Mouse (Mus musculus) neural tube, embryonic 13.5 days (tissue): ENCODE measurements around the gene Arhgef19. TPM values are rescaled to one million over a fixed set of nuclear protein-coding genes. Genes with fewer than 3 reads are reported as not detected.

Experiments
- ATAC-seq: fragments of 200-750 bp; cut with Nextera tagmentation; 2 replicates; pipeline ENCODE4 v1.8.0; 2017; ENCODE audit warnings: low read depth, mild to moderate bottlenecking, moderate TSS enrichment, moderate library complexity
- H3K27ac ChIP-seq: fragments of 300-500 bp; sonication (generic); replicated peaks from 2 replicates; pipeline ENCODE4 v1.5.1; 2015; ENCODE audit warnings: moderate library complexity, mild to moderate bottlenecking, inconsistent platforms
- H3K27me3 ChIP-seq: fragments of 300-500 bp; sonication (generic); 2 replicates; pipeline ENCODE4 v1.6.1; 2015; ENCODE audit warnings: mild to moderate bottlenecking, inconsistent platforms
- H3K36me3 ChIP-seq: fragments of 300-500 bp; sonication (generic); 2 replicates; pipeline ENCODE4 v1.6.1; 2015; ENCODE audit warnings: mild to moderate bottlenecking, inconsistent platforms
- H3K4me1 ChIP-seq: fragments of 300-500 bp; sonication (generic); replicated peaks from 2 replicates; pipeline ENCODE4 v1.6.1; 2015; ENCODE audit warnings: inconsistent platforms
- H3K4me2 ChIP-seq: fragments of 300-500 bp; sonication (generic); 2 replicates; pipeline ENCODE4 v1.6.1; 2015; ENCODE audit warnings: inconsistent platforms, mild to moderate bottlenecking, moderate library complexity
- H3K4me3 ChIP-seq: fragments of 300-500 bp; sonication (generic); 2 replicates; pipeline ENCODE4 v1.5.1; 2015; ENCODE audit warnings: mild to moderate bottlenecking, inconsistent platforms
- H3K9ac ChIP-seq: fragments of 300-500 bp; sonication (generic); 2 replicates; pipeline ENCODE4 v1.6.1; 2015; ENCODE audit warnings: moderate library complexity, mild to moderate bottlenecking, inconsistent platforms
- H3K9me3 ChIP-seq: fragments of 300-500 bp; sonication (generic); 2 replicates; pipeline ENCODE4 v1.6.1; 2016; ENCODE audit warnings: inconsistent platforms
- WGBS: fragments of 180-500 bp; shearing (Covaris S2); methylation state at CpG from one replicate; pipeline ENCODE4 v1.1.7; 2015; 5-methylcytosine and 5-hydroxymethylcytosine counted together
- polyA plus RNA-seq: library from polyadenylated mRNA; unstranded; fragments of >200 nt; fragmentation: Nextera tagmentation; extraction: Ambion mirVana; gene quantifications from 2 replicates; pipeline ENCODE4 v1.2.1, GENCODE M21; 2015

The Arhgef19 gene
- polyA plus RNA-seq, 1 experiment from 2014 or later = 2.1 TPM

DNA sequence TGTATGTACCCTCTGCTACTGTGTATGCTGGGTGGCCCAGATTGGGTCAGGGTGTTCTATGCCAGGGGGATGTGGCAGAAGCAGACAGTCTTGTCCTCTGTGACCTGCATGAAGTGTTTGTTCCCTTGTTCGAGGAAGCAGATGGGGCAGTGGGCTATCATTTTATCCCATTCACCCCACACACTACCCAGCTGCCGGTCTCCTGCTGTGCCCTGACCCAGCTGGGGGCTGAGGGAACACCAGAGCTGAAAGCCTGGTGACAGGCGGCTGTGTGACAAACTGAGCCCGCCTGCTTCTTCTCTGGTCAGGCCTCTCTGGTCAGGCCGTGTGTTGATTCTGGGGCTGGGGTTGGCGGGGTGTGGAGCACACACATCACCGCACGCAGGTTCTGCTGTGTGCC, 66.8 kb downstream of the Arhgef19 start:
- Histone ChIP-seq H3K4me3 (no peak overlapping the region), H3K4me2 (no peak overlapping the region), H3K27ac (no peak overlapping the region), H3K9ac (0 out of 2 replicates have a peak overlapping the region, but pooled peaks have one; percentile 12), H3K27me3 (peaks cover 33% of the 10 kb centered on the region), H3K4me1 (peaks cover 64% of the 10 kb centered on the region), H3K36me3 (no peaks in the 10 kb centered on the region), H3K9me3 (no peaks in the 10 kb centered on the region)
- no peak for ATAC-seq
- WGBS = 23% methylated on average over 8 of the region's 8 CpGs

Other genes starting within 250 kb of the Arhgef19 start
- gene Mfap2, start 229.1 kb upstream of the Arhgef19 start, polyA plus RNA-seq = 248 and 255 TPM in 2 replicates
- gene Crocc, start 178.9 kb upstream of the Arhgef19 start, polyA plus RNA-seq = 4.9 and 7.2 TPM in 2 replicates
- gene Necap2, start 161.1 kb upstream of the Arhgef19 start, polyA plus RNA-seq = 55.5 and 58.7 TPM in 2 replicates
- gene Spata21, start 151.2 kb upstream of the Arhgef19 start, polyA plus RNA-seq = not detected in 2 replicates
- 23.4 and 27.2 TPM in 2 replicates for gene Szrd1, start 99.7 kb upstream of the Arhgef19 start, polyA plus RNA-seq
- gene Fbxo42, start 91.6 kb upstream of the Arhgef19 start, polyA plus RNA-seq = 23.2 and 24.2 TPM in 2 replicates
- gene Rsg1, start 25.5 kb upstream of the Arhgef19 start, polyA plus RNA-seq = 6.4 and 7.0 TPM in 2 replicates
- gene Epha2, start 61.7 kb downstream of the Arhgef19 start, polyA plus RNA-seq = 1.7 and 2.2 TPM in 2 replicates
- gene Fam131c, start 128.7 kb downstream of the Arhgef19 start, polyA plus RNA-seq = 12.6 and 14.2 TPM in 2 replicates
- gene Clcnka, start 159.2 kb downstream of the Arhgef19 start, polyA plus RNA-seq = not detected in 2 replicates
- gene Clcnkb, start 176.5 kb downstream of the Arhgef19 start, polyA plus RNA-seq = not detected in 2 replicates
- not detected in 2 replicates for gene Hspb7, start 181.3 kb downstream of the Arhgef19 start, polyA plus RNA-seq
- not detected in 2 replicates for gene Srarp, start 196.6 kb downstream of the Arhgef19 start, polyA plus RNA-seq
- 45.0 and 45.9 TPM in 2 replicates for gene Zbtb17, start 205.2 kb downstream of the Arhgef19 start, polyA plus RNA-seq